Mouse (Mus musculus) liver, adult 2 months (tissue): Measurements from ENCODE around the gene Mki67. TPM values are rescaled to one million over a fixed set of nuclear protein-coding genes. Genes with fewer than 3 reads are reported as not detected.

Source experiments
- DNase-seq: peaks from one replicate; pipeline ENCODE4 v3.0.0-alpha.2; 2011; ENCODE audit warnings: low read depth, low spot score; ENCODE audit errors: extremely low read depth
- H3K27ac ChIP-seq: fragments of 200-500 bp; replicated peaks from 2 replicates; pipeline ENCODE4 v1.5.1; 2012; ENCODE audit warnings: low read depth, mild to moderate bottlenecking, control low read depth, inconsistent platforms, low read length; ENCODE audit not compliant: insufficient read depth
- H3K27me3 ChIP-seq: fragments of 200-500 bp; 2 replicates; pipeline ENCODE4 v1.6.1; 2012; ENCODE audit warnings: mild to moderate bottlenecking, moderate library complexity, low read length, inconsistent platforms; ENCODE audit not compliant: control insufficient read depth, insufficient read depth
- H3K36me3 ChIP-seq: fragments of 200-500 bp; 2 replicates; pipeline ENCODE4 v1.6.1; 2012; ENCODE audit warnings: low read length, inconsistent platforms; ENCODE audit not compliant: control insufficient read depth, insufficient read depth
- H3K4me1 ChIP-seq: fragments of 200-500 bp; 2 replicates; pipeline ENCODE4 v1.6.1; 2011; ENCODE audit warnings: low read length; ENCODE audit not compliant: control insufficient read depth, insufficient read depth
- H3K4me3 ChIP-seq: fragments of 200-500 bp; 2 replicates; pipeline ENCODE4 v1.5.1; 2011; ENCODE audit warnings: low read depth, mild to moderate bottlenecking, control low read depth, low read length, moderate library complexity; ENCODE audit not compliant: insufficient read depth
- H3K79me2 ChIP-seq: fragments of 200-500 bp; 2 replicates; pipeline ENCODE4 v1.6.1; 2012; ENCODE audit warnings: inconsistent platforms, mild to moderate bottlenecking, low read length, moderate library complexity; ENCODE audit not compliant: control insufficient read depth, insufficient read depth
- H3K9ac ChIP-seq: fragments of 200-500 bp; 2 replicates; pipeline ENCODE4 v1.6.1; 2012; ENCODE audit warnings: low read depth, mild to moderate bottlenecking, control low read depth, inconsistent platforms, low read length
- CTCF ChIP-seq: fragments of 200-500 bp; IDR thresholded peaks from 2 replicates; pipeline ENCODE4 v1.5.1; 2011; ENCODE audit warnings: low read depth, low read length, control low read depth
- POLR2A ChIP-seq: fragments of 200-500 bp; IDR thresholded peaks from 2 replicates; pipeline ENCODE4 v1.6.1; 2011; ENCODE audit warnings: low read length, control low read depth; ENCODE audit not compliant: insufficient read depth; ENCODE audit errors: extremely low read depth
- WGBS: fragments of 180-500 bp; shearing (Covaris S2); methylation state at CpG from one replicate; pipeline ENCODE4 v1.1.7; 2018; 5-methylcytosine and 5-hydroxymethylcytosine counted together
- polyA plus RNA-seq: library from polyadenylated mRNA; depleted of rRNA; stranded (reverse); fragments of >200 nt; gene quantifications from 2 replicates; pipeline ENCODE4 v1.2.3, GENCODE M21; 2012; rRNA removed
- total RNA-seq: library from RNA; depleted of rRNA; stranded (reverse); fragments of >200 nt; gene quantifications from 2 replicates; pipeline ENCODE4 v1.2.3, GENCODE M21; 2014; rRNA removed

Mki67 gene
- total and polyA plus RNA-seq, 2 experiments = 0.02 to 0.65 TPM

DNA sequence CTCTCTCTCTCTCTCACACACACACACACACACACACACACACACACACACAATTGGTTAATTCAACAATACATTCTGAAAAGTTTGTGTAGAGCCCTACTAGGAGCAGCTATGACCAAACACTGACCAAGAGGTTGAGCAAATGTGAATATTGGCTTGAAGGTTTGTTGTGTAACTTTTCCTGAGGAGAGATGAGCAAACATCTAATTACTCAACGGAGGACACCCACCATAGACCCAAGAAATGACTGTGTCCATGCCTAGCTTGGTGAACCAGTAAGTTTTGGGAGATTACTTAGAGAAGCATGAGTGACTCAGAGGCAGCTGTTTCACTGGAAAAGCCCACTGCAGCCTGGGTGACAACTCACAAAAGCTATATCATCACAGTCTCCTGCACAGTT lies 71.7 kb downstream of the Mki67 start:
- 76% methylated on average over 1 of the region's 1 CpGs for WGBS
- Histone ChIP-seq H3K27ac (no peak overlapping the region), H3K27me3 (no peaks in the 10 kb centered on the region), H3K4me1 (no peaks in the 10 kb centered on the region), H3K9ac (no peak overlapping the region), H3K36me3 (no peaks in the 10 kb centered on the region), H3K79me2 (no peaks in the 10 kb centered on the region), H3K4me3 (no peak overlapping the region)
- no peak for TF ChIP-seq POLR2A
- TF ChIP-seq CTCF = no peak
- no peak for DNase-seq

DNA sequence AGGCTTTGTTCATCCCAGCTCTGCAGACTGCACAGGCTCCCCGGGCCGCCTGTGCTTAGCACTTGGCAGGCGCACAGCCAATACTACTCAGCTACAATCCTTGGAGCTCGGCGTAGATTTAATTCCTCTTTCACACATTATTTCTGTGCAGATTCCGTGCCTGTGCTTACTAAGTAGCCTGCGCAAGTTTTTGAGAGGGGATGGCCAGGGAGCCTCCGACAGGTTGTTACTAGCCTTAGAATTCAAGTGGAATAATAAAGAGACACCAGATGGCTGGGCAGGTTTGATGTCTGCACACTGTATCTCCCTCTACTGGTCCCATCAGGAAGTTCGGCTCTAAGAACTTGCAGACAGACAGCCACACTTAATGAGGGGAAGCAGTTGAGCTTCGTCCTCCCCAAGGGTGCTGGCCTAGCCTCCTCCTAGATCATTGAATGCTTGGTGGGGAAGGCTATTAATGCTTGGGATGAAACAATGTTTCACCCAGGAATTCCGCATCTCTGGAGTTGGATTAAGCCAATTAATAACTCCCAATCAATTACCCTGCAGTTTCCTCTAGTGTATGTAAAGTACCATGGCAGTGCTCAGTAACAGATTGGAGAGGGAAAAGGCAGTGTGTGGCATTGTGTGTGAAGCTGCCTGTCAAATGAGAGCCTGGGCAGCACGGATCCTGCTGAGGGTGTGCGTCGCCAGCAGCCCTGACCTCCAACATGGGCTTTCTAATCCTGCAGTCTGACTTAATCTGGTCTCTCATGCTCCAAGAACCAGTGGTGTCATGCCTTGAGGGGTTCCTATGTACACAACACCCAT lies 74.3 kb downstream of the Mki67 start:
- H3K27me3 ChIP-seq = no peaks in the 10 kb centered on the region
- no peak for DNase-seq
- H3K36me3 ChIP-seq = no peaks in the 10 kb centered on the region
- H3K9ac ChIP-seq = no peak overlapping the region
- no peak for TF ChIP-seq POLR2A
- TF ChIP-seq CTCF = peak; percentile 28; the same call in 1 of the 2 replicates
- WGBS = 64% methylated on average over 14 of the region's 14 CpGs
- no peak overlapping the region for H3K27ac ChIP-seq
- H3K4me1 ChIP-seq = no peaks in the 10 kb centered on the region
- no peaks in the 10 kb centered on the region for H3K79me2 ChIP-seq
- no peak overlapping the region for H3K4me3 ChIP-seq

Other genes with a start within 250 kb of the Mki67 start
- not detected in 2 replicates for gene Clrn3, start 187.7 kb downstream of the Mki67 start, total RNA-seq
- gene Clrn3, start 187.7 kb downstream of the Mki67 start, polyA plus RNA-seq = 0.02 TPM in 1 of 2 replicates, not detected in the other
- 1.1 and 2.1 TPM in 2 replicates for gene Ptpre, start 178.9 kb downstream of the Mki67 start, total RNA-seq
- gene Ptpre, start 178.9 kb downstream of the Mki67 start, polyA plus RNA-seq = 0.52 and 0.75 TPM in 2 replicates